Mouse (Mus musculus): ENCODE data around the gene Brpf3.

DNA sequence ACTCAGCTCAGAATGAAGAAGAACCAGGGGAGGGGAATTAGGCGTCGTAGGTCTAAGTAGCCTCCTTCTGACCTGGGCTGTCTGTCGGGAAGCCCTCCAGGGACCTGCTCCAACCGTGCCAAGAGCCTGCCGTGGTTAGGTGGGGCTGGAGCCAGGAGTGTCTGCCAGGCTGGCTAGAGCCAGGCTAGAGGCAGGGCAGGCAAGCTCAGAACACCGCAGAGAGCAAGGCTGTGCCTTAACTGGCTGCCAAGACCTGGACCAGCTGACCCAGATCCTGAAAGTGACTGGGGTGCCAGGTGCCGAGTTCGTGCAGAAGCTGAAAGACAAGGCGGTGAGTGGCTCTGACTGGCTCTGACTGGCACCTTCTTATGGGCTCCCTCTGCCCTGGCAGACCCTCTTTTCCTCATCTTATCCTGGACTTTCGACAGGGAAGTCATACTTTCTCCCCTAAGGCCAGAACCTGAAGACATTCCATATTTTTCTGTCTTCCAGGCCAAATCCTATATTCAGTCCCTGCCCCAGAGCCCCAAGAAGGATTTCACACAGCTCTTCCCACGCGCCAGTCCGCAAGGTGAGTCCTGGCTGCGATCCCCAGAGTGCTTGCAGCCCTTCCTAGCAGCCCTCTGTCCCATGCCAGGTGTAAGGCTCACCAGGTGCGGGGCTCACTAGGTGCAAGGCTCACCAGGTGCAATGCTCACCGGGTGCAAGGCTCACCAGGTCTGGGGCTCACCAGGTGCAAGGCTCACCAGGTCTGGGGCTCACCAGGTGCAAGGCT lies 23.5 kb upstream of the Brpf3 start:
- TF ChIP-seq CTCF (IDR thresholded peaks at IDR 0.05; ENCODE audit: borderline replicate concordance, extremely low read depth, insufficient read depth, insufficient read length): no peak
- no peak for TF ChIP-seq POLR2A (IDR thresholded peaks at IDR 0.05; ENCODE audit: borderline replicate concordance, extremely low read depth, insufficient read depth, insufficient read length, poor library complexity, severe bottlenecking)

Data from brain, embryonic 14.5 days (tissue).